Mouse (Mus musculus): ENCODE measurements around the gene Bbs10.

DNA sequence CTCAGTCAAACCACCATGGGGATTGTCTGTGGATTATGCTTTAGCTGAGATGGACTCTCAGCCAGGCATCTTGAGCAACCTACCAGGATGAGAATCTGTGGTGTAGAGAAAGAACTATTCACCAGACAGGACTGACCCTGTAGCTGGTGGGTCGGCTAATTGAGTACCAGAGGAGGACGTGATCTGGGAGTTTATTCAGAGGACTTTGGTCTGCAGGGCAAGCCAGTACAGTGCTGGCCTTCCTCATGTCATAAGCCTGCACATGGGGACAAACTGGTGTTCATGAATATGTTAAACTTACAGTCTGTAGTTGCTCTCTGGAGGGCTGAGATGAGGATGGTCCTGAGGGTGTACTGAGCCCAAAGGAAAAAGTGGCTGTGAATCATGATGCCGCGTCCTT is 29.5 kb downstream of the Bbs10 start:
- TF ChIP-seq EP300 (IDR thresholded peaks at IDR 0.05; ENCODE audit: low read depth in 1 of 2, low read length in 2 of 2), result no peak
- no peak for TF ChIP-seq CTCF (IDR thresholded peaks at IDR 0.05 in 2 of 3, conservative IDR thresholded peaks at IDR 0.05 in 1 of 3; ENCODE audit: control insufficient read depth in 1 of 3, insufficient read depth in 1 of 3, low read depth in 2 of 3, low read length in 3 of 3, poor library complexity in 1 of 3, severe bottlenecking in 1 of 3)
- no peak for TF ChIP-seq JUND (IDR thresholded peaks at IDR 0.05; ENCODE audit: low read depth, low read length)
- TF ChIP-seq TAL1 (IDR thresholded peaks at IDR 0.05; ENCODE audit: low read length), result no peak
- TF ChIP-seq POLR2A (IDR thresholded peaks at IDR 0.05; ENCODE audit: control insufficient read depth in 1 of 2, insufficient read depth in 1 of 2, low read depth in 1 of 2, low read length in 2 of 2, poor library complexity in 1 of 2), result no peak
- no peak for TF ChIP-seq MAX (IDR thresholded peaks at IDR 0.05; ENCODE audit: low read length)
